Mouse (Mus musculus) liver, embryonic 14.5 days (tissue): Measurements from ENCODE around the gene Tm9sf3.

Source experiments
- CTCF ChIP-seq: IDR thresholded peaks from 2 replicates; pipeline ENCODE4 v1.5.1; 2016; ENCODE audit warnings: antibody characterized with exemption, low read depth, control low read depth
- EP300 ChIP-seq: IDR thresholded peaks from 2 replicates; pipeline ENCODE4 v1.6.1; 2016; ENCODE audit warnings: antibody characterized with exemption, low read depth

GRCm38 (mm10) chr19:41264331-41264799, 568 bp upstream of the Tm9sf3 start:
- TF ChIP-seq CTCF (no peak), EP300 (no peak)
